Mouse (Mus musculus): ENCODE data around the gene Olfr545.

DNA sequence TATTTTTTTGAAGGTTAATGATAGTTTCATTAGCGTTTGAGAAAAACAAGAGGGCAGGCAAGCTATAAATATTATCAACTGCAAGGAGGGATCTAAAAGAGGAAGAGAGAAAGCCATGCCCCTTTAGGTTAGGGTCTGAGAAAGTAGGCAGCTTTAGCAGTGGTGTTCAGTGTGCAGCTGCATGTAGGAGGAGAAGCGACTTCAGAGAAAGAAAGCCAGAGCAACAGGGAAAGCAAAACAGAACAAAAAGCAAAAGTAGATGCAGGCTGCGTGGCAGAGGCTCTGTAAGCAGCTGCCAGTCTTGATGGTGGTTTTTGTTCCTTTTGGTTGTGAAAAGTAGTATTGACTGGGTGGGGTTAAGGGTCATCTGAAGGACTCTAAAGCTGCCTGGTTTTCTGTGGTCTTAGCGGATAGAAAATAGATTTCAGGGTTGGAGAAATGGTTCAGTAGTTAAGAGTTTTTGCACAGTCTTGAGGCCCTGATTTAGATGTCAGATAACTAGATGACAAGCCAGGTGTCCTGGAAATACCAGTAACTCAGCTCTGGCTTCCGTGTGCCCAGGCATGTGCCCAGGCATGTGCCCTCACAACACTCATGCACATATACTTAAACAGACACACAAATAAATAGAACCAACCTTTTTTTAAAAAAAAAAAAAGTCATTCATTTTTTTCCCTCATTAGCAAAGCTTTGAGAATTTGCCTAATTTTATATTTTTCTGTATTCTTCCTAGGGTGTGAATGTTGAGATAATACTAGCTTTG, 40.6 kb downstream of the Olfr545 start:
- TF ChIP-seq CTCF (IDR thresholded peaks at IDR 0.05; ENCODE audit: low read depth) (no peak), EP300 (IDR thresholded peaks at IDR 0.05; ENCODE audit: low read depth) (no peak)

All from liver, postnatal 0 days (tissue).